Mouse (Mus musculus) small intestine, adult 2 months (tissue): ENCODE data around the gene Podxl.

ENCODE experiments used
- CTCF ChIP-seq: fragments of 200-500 bp; IDR thresholded peaks from 2 replicates; pipeline ENCODE4 v1.5.1; 2012; ENCODE audit warnings: low read depth, mild to moderate bottlenecking, control low read depth, inconsistent platforms, low read length, moderate library complexity, mixed read lengths; ENCODE audit not compliant: insufficient replicate concordance, insufficient read length; ENCODE audit errors: extremely low read depth
- POLR2A ChIP-seq: fragments of 200-500 bp; IDR thresholded peaks from 2 replicates; pipeline ENCODE4 v1.6.1; 2012; ENCODE audit warnings: low read depth, mild to moderate bottlenecking, control low read depth, inconsistent platforms, low read length, moderate library complexity

DNA sequence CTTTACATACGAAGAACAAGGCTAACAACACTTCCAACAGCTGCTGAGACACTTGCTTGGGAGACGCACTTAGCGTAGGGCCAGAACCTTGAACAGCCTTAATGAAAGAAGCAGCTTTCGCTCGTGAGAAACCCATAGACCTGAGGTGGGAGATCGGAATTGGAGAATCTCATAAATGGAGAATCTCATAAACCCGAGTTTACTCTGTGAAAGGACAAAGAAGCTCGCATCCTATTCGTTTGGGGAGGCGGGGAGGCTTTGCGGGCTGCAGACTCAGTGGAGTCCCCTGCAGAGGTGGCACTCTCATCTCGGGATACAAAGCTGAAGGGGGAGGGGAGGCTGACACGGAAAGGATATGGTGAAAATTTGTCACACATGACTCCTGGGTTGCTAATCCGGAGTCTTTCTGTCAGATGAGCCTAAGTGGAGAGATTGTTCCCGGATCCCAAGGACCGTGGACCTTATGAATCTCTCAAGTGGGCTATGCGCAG is 1.2 kb upstream of the Podxl start:
- no peak for TF ChIP-seq POLR2A
- no peak for TF ChIP-seq CTCF
